Mouse (Mus musculus) bone marrow macrophage, adult 2 months (primary cell): ENCODE measurements around the gene Spire2.

Source experiments
- CTCF ChIP-seq: IDR thresholded peaks from 2 replicates; pipeline ENCODE4 v1.5.1; 2012; ENCODE audit warnings: low read depth, mild to moderate bottlenecking, low read length, moderate library complexity
- POLR2A ChIP-seq: IDR thresholded peaks from 2 replicates; pipeline ENCODE4 v1.6.1; 2012; ENCODE audit warnings: mild to moderate bottlenecking, low read depth, low read length, borderline replicate concordance

- TF ChIP-seq POLR2A (no peak), CTCF (no peak)
Observed at GRCm38 (mm10) chr8:123330701-123331100, 1.8 kb upstream of the Spire2 start.
